Mouse (Mus musculus) hindbrain, embryonic 10.5 days (tissue): ENCODE data around the gene Gdf15. TPM values are rescaled to one million over a fixed set of nuclear protein-coding genes. Genes with fewer than 3 reads are reported as not detected.
A peak's percentile ranks its signal among the peaks of the same experiment; 100 is the strongest.

Source experiments
- DNase-seq: peaks from one replicate; pipeline ENCODE4 v3.0.0-alpha.2; 2017; ENCODE audit warnings: low spot score
- H3K27ac ChIP-seq: fragments of 300-500 bp; sonication (generic); 2 replicates; pipeline ENCODE4 v1.5.1; 2016; ENCODE audit warnings: mild to moderate bottlenecking, moderate library complexity
- H3K27me3 ChIP-seq: fragments of 300-500 bp; sonication (generic); 2 replicates; pipeline ENCODE4 v1.6.1; 2016; ENCODE audit warnings: mild to moderate bottlenecking; ENCODE audit not compliant: poor library complexity, insufficient read depth, severe bottlenecking
- H3K36me3 ChIP-seq: fragments of 300-500 bp; sonication (generic); 2 replicates; pipeline ENCODE4 v1.6.1; 2016; ENCODE audit warnings: mild to moderate bottlenecking, moderate library complexity
- H3K4me1 ChIP-seq: fragments of 300-500 bp; sonication (generic); replicated peaks from 2 replicates; pipeline ENCODE4 v1.6.1; 2016; ENCODE audit warnings: mild to moderate bottlenecking
- H3K4me3 ChIP-seq: fragments of 300-500 bp; sonication (generic); 2 replicates; pipeline ENCODE4 v1.5.1; 2016; ENCODE audit warnings: mild to moderate bottlenecking, moderate library complexity
- H3K9me3 ChIP-seq: fragments of 300-500 bp; sonication (generic); 2 replicates; pipeline ENCODE4 v1.6.1; 2016; ENCODE audit warnings: mild to moderate bottlenecking, moderate library complexity
- WGBS: fragments of 180-500 bp; shearing (Covaris S2); methylation state at CpG from one replicate; pipeline ENCODE4 v1.1.7; 2016; 5-methylcytosine and 5-hydroxymethylcytosine counted together
- polyA plus RNA-seq: library from polyadenylated mRNA; unstranded; fragments of >200 nt; fragmentation: Nextera tagmentation; extraction: Ambion mirVana; gene quantifications from 2 replicates; pipeline ENCODE4 v1.2.1, GENCODE M21; 2016

The Gdf15 gene
- polyA plus RNA-seq, 1 experiment from 2014 or later, result not detected

DNA sequence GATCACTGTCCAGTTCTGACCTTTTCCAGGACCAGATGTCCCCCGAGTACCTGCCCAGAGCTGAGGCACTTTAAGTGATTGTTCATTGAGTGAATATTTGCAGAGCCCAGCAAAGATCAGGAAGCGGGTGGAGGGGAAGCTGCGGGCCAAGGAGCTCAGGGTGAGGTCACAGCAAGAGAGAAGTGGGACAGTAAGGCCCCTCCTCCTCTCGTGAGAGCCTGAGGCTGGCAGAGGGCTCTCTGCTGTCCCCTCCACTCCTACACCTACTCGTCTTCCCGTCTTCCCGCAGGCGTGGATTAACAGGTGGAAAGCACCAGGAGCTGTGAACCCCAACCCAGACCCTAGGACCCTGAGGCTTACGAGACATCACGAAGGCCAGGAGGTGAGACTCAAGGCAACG lies 15.6 kb downstream of the Gdf15 start:
- WGBS, result 65% methylated on average over 11 of the region's 11 CpGs
- H3K36me3 ChIP-seq, result no peaks in the 10 kb centered on the region
- peaks cover 19% of the 10 kb centered on the region for H3K27me3 ChIP-seq
- H3K4me3 ChIP-seq, result no peak overlapping the region
- no peak for DNase-seq
- no peak overlapping the region for H3K27ac ChIP-seq
- H3K9me3 ChIP-seq, result no peaks in the 10 kb centered on the region
- H3K4me1 ChIP-seq, result peaks cover 42% of the 10 kb centered on the region

DNA sequence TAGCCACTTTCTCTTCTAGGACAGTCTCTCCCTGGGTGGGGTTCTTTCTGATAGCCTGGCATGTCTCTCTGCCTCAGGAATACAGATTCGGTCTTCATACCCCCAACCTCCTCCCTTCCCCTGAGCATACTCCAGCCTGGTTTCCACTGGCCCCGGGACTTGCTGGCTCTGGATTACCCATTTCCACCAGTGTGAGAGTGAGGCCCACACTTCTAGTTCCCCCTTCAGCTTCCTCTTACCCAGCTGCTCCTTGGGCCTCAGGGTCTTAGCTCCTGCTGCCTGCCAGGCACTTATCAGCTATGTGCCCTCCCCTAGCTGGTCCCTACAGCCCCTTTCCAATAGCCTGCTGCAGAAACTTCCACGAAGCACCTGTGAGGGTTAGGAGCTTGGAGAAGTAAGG lies 16.4 kb downstream of the Gdf15 start, which contains the start of gene Lrrc25:
Gene Lrrc25 (plus strand): TSS at position 262 of the 400 bp plus-strand sequence.
- no peak for DNase-seq
- Histone ChIP-seq H3K36me3 (no peaks in the 10 kb centered on the region), H3K27ac (0 out of 2 replicates have a peak within 1 kb of the TSS, but pooled peaks have one; percentile 0), H3K9me3 (no peaks in the 10 kb centered on the region), H3K4me1 (peaks cover 48% of the 10 kb centered on the region), H3K4me3 (no peak within 1 kb of the TSS), H3K27me3 (peaks cover 14% of the 10 kb centered on the region)
- 89% methylated on average over 3 of the region's 3 CpGs for WGBS

DNA sequence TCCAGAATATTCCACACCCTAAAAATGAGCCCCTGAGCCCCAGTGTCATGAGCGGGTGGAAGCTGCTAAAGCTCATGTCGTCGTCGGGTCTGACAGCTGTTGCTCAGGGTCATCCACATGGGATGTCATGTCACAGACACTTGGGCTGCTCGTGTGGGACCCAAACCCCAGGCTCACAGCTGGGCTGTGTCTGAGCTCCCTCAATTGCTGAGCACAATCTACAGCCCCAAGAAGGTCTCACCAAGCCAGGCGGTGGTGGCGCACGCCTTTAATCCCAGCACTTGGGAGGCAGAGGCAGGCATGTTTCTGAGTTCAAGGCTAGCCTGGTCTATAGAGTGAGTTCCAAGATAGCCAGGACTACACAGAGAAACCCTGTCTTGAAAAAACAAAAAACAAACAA lies 17.0 kb downstream of the Gdf15 start:
- Histone ChIP-seq H3K9me3 (no peaks in the 10 kb centered on the region), H3K36me3 (no peaks in the 10 kb centered on the region), H3K27me3 (peaks cover 8% of the 10 kb centered on the region), H3K4me3 (no peak overlapping the region), H3K4me1 (peaks cover 48% of the 10 kb centered on the region), H3K27ac (no peak overlapping the region)
- DNase-seq, result no peak
- WGBS, result 87% methylated on average over 8 of the region's 8 CpGs

DNA sequence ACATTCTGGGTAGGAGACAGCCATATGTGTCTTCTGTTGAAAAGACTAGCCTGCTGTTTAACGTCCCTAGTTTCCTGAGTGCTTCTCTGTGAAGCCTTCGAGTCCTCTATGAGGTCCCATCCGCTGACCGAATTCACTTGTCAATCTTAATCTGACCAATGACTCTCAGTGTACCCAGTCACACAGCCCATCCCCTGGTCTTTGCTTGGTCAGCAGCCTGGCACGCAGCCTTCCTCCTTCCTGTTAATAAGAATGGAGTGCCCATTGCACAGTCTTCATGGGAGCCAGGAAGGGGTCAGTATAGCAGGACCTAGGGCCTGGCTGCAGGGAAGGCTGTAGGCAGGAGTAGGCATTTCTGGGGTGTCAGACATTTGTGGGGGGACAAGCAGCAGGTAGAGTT lies 17.8 kb downstream of the Gdf15 start:
- Histone ChIP-seq H3K4me3 (no peak overlapping the region), H3K36me3 (no peaks in the 10 kb centered on the region), H3K27me3 (peaks cover 6% of the 10 kb centered on the region), H3K4me1 (peaks cover 56% of the 10 kb centered on the region), H3K9me3 (no peaks in the 10 kb centered on the region), H3K27ac (0 out of 2 replicates have a peak overlapping the region, but pooled peaks have one; percentile 16)
- WGBS, result 77% methylated on average over 5 of the region's 5 CpGs
- no peak for DNase-seq

DNA sequence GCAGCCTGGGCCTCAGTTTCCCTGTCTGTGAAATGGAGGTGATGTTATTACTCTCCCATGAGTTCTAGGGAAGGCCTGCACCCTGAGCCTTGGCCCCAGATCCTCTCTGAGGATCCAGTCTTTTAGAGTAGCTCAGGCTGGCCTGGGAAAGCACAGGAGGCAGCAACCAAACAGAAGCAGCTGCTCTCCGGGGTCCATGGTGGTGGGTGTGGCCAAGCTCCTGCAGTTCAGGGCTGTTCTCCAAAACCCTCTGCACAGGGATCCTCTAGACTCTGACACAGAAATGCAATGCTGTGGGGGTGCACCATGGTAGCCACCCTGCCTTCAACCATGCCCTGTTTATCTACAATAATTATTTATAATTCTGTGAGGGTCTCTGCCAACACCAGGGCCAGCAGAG lies 18.5 kb downstream of the Gdf15 start:
- peaks cover 58% of the 10 kb centered on the region for H3K4me1 ChIP-seq
- 20% methylated on average over 1 of the region's 1 CpGs for WGBS
- no peak overlapping the region for H3K4me3 ChIP-seq
- no peak for DNase-seq
- no peaks in the 10 kb centered on the region for H3K36me3 ChIP-seq
- no peak overlapping the region for H3K27ac ChIP-seq
- H3K9me3 ChIP-seq, result no peaks in the 10 kb centered on the region
- H3K27me3 ChIP-seq, result peaks cover 13% of the 10 kb centered on the region

DNA sequence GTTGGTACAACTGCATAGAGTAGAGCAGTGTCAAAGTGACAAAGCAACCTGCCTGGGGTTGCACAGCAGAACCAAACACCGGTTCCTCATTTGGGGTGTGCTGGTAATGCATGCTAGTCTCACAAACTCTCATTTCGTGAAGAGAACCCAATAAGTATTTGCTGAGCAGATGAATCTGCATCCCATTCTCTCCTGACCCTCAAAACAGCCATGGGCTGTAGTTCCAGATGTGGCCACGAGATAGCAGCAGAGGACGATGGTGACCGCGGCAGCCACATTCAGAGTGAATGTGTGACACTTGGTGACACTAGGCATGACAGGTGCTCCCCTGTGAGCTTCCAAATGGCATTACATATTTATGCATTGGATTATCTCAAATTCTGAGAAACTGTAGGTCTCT lies 20.4 kb downstream of the Gdf15 start:
- H3K4me1 ChIP-seq, result peaks cover 63% of the 10 kb centered on the region
- peak overlapping the region; percentile 80 for H3K4me3 ChIP-seq
- no peaks in the 10 kb centered on the region for H3K36me3 ChIP-seq
- H3K27me3 ChIP-seq, result peaks cover 25% of the 10 kb centered on the region
- H3K9me3 ChIP-seq, result no peaks in the 10 kb centered on the region
- H3K27ac ChIP-seq, result peak overlapping the region; percentile 94
- WGBS, result 2% methylated on average over 6 of the region's 6 CpGs
- peak; percentile 90 for DNase-seq

DNA sequence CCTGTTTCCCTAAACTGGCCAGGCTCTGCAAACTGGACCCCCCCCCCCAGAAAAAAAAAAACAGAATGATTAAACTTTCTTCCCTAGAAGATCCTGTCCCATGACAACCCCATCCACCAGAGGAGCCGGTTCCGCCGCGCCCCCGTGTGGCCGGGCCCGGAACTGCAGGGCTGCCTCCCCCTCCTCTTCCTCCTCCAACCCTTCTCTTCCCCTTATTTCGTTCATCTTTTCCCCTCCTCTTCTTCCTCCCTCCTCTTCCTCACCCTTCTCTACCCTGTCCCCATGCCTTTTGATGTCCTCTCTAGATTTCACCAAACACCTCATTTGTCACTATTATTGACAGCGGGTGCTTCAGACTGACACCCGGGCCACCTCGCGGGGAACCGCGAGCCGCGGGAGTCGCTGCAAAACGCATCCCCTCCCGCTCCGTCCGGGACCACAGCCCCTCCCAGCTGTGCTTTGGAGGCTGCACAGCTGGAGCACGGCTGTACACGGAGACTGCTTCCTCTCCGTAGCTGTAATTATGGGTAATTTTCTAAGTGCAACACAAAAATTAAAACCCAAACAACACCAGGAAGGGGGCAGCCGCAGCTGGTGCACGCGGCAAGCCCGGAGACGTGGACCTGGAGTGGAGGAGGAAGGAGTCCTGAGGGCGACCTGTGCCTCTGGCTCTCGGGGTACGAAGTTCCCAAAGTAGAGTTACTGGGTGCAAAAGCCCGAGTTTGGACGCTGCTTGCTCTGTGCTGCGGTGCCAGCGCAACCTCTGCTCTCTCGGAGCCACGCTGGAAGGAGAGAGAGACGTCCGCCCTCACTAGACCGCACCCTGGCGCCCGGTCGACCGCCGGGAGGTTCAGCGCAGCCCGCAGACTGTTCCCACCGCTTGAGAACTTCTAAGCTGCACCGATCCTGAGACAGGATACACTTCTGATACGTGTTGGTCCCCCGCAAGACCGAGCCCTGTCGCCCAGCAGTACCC lies 21.2 kb downstream of the Gdf15 start:
- H3K27me3 ChIP-seq, result peaks cover 31% of the 10 kb centered on the region
- peaks cover 67% of the 10 kb centered on the region for H3K4me1 ChIP-seq
- WGBS, result under 1% methylated on average over 54 of the region's 54 CpGs
- H3K4me3 ChIP-seq, result peak overlapping the region; percentile 80
- no peaks in the 10 kb centered on the region for H3K9me3 ChIP-seq
- DNase-seq, result peak; percentile 90
- peak overlapping the region; percentile 94 for H3K27ac ChIP-seq
- H3K36me3 ChIP-seq, result no peaks in the 10 kb centered on the region

DNA sequence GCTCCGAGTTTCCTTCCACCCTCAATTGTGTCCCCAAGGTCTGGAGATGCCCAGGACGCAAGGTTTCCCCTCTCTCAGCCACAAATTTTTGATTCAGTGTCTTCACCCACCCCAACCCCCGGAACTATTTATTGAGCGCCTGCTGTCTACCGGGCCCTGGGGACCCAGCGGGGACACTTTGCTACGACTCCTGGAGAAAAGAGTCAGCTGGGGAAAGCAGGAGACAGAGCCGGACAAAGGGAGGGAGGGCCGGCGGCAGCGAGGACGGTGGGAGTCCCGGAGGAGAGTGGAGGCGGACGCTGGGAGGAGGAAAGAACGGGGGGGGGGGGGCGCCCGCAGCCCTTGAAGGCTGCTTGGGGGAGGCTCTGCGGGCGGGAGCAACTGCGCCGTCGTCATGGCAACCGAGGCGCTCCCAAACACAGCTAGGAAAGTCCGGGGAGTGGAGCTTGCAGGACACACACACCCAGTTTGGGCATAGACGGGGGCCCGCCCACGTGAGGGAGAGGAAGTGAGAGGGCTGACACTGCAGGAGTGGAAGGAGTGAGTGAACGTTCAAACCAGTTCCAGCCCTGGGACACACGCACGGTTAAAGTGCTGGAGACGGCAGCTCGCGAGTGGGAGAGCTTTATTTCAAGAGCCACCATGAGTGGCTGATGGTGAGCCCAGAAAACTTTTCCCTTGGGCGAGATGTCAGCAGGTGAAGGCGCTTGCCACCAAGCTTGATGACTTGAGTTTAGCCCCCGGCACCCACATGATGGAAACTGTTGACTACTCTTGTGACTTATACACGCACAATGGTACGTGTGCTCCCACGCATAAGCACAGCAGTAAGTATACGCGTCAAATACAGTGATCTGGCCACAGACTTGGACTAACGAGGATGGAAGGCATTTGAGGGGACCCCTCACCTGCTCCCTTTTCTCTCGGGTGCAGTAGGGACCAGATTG lies 22.1 kb downstream of the Gdf15 start:
- 1% methylated on average over 45 of the region's 45 CpGs for WGBS
- Histone ChIP-seq H3K36me3 (no peaks in the 10 kb centered on the region), H3K27me3 (peaks cover 37% of the 10 kb centered on the region), H3K4me3 (peak overlapping the region; percentile 80), H3K27ac (peak overlapping the region; percentile 94), H3K4me1 (peaks cover 75% of the 10 kb centered on the region), H3K9me3 (no peaks in the 10 kb centered on the region)
- peak; percentile 88 for DNase-seq

DNA sequence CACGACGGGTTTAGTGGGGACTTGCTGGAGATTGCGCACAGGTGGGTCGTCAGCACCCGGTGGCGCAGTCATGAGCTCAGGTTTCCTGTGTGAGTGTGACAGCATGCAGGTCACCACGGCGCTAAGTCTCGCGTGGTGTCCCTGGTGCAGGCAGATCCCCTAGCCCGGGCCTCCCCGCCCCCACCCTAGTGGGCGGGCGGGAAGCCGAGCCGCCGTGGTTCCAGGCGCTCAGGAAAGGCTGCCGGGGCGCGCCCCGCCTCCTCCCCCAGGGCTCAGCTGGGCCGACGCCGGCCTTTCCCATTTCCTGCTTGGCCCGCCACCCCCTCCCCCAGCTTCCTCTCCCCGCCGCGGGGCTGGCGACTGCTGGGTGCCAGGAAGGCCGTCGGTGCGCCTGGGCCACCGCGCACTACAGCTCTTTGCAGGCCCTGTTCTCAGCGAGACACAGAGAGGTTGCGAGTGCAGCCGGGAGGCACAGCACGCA lies 22.8 kb downstream of the Gdf15 start:
- peak; percentile 87 for DNase-seq
- 0 out of 2 replicates have a peak, but pooled peaks cover 3% of the 10 kb centered on the region for H3K36me3 ChIP-seq
- peaks cover 37% of the 10 kb centered on the region for H3K27me3 ChIP-seq
- H3K4me3 ChIP-seq, result peak overlapping the region; percentile 80
- peak overlapping the region; percentile 94 for H3K27ac ChIP-seq
- peaks cover 80% of the 10 kb centered on the region for H3K4me1 ChIP-seq
- H3K9me3 ChIP-seq, result no peaks in the 10 kb centered on the region
- under 1% methylated on average over 39 of the region's 39 CpGs for WGBS

DNA sequence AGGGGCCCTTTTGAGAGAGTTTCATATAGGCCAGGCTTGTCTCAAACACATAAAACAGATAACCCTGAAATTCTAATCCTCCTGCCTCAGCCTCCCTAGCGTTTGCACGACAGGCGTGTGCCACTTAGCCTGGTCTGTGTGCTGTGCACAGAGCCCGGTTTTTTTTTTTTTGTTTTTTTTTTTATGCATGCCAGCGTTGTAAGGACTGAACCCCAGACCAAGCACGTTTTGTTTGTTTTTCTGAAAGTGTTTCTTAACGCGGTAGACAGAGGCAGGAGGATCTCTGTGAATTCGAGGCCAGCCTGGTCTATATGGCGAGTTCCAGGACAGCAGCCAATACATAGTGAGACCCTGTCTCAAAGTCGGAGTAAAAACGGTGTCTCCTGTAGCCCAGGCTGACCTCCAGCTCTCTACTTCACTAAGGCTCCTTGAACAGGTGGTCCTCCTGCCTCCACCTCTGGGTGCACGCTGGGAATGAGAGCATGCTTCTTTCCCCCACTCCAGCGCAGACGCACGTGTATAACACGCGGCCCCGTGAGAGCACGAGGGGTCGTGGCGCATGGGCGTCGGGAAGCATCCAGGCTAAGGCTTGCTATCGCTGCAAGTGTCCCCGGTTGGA lies 23.4 kb downstream of the Gdf15 start, which contains the start of gene Ssbp4:
Gene Ssbp4 (minus strand): TSS at position 124 of the 619 bp plus-strand sequence.
- Histone ChIP-seq H3K36me3 (0 out of 2 replicates have a peak, but pooled peaks cover 3% of the 10 kb centered on the region), H3K9me3 (no peaks in the 10 kb centered on the region), H3K27ac (peak within 1 kb of the TSS; percentile 94), H3K27me3 (peaks cover 42% of the 10 kb centered on the region), H3K4me1 (peaks cover 84% of the 10 kb centered on the region), H3K4me3 (peak within 1 kb of the TSS; percentile 80)
- WGBS, result 7% methylated on average over 26 of the region's 26 CpGs
- DNase-seq, result no peak

DNA sequence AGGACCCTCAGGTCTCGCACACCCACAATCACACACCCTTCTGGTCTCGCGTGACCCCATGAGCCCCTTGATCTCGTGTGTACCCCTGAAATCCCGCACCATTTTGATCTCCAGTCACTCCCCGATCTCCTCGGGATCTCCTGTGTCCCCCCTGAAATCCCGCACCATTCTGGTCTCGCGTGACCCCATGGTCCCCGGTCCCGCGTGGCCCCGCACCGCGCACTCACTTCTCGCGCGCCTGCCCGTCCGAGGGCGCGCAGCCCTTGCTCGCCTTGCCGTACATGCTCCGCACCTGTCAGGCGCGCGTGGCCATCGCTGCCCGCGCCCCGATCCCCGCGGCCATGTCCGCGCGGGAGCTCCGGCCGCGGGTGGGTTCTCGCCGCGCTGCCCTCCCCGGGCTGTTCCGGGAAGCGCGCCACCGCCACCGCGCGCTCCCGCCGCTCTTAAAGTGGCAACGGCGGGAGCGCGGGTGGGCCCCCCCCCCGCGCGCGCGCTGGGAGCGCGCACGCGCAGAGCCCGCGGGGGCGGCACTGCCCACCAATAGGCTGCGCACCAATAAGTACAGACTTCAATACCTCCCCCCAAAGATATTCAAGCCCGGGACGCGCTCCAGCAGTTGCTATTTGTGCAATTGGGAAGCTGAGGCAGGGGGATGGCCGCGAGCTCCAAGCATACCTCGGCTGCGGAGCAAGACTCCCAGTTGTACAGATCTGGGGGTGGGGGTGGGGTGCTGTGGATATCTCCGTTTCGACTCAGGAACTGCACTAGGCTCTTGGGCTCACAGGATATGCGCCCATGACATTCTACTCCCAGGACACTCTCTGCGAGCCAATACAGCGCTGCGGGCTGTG lies 24.1 kb downstream of the Gdf15 start:
- peak overlapping the region; percentile 80 for H3K4me3 ChIP-seq
- H3K4me1 ChIP-seq, result peaks cover 80% of the 10 kb centered on the region
- 2% methylated on average over 84 of the region's 84 CpGs for WGBS

More for the DNA sequence above, 24.1 kb downstream of the Gdf15 start:
- DNase-seq, result peak; percentile 65
- peak overlapping the region; percentile 94 for H3K27ac ChIP-seq
- no peaks in the 10 kb centered on the region; the same call in 1 of the 2 replicates for H3K9me3 ChIP-seq
- peaks cover 43% of the 10 kb centered on the region for H3K27me3 ChIP-seq
- peaks cover 6% of the 10 kb centered on the region; the same call in 1 of the 2 replicates for H3K36me3 ChIP-seq
